Mouse (Mus musculus) bone marrow macrophage, adult 2 months (primary cell): Measurements from ENCODE around the gene Muc2. TPM values are rescaled to one million over a fixed set of nuclear protein-coding genes. Genes with fewer than 3 reads are reported as not detected.

ENCODE experiments used
- H3K27ac ChIP-seq: 2 replicates; pipeline ENCODE4 v1.5.1; 2012; ENCODE audit warnings: low read depth, low read length; ENCODE audit not compliant: insufficient read depth
- H3K4me1 ChIP-seq: 2 replicates; pipeline ENCODE4 v1.6.1; 2012; ENCODE audit warnings: low read length; ENCODE audit not compliant: control insufficient read depth, insufficient read depth
- H3K4me3 ChIP-seq: 2 replicates; pipeline ENCODE4 v1.5.1; 2012; ENCODE audit warnings: mild to moderate bottlenecking, low read length, moderate library complexity; ENCODE audit not compliant: insufficient read depth
- CTCF ChIP-seq: IDR thresholded peaks from 2 replicates; pipeline ENCODE4 v1.5.1; 2012; ENCODE audit warnings: low read depth, mild to moderate bottlenecking, low read length, moderate library complexity
- POLR2A ChIP-seq: IDR thresholded peaks from 2 replicates; pipeline ENCODE4 v1.6.1; 2012; ENCODE audit warnings: mild to moderate bottlenecking, low read depth, low read length, borderline replicate concordance
- polyA plus RNA-seq: library from polyadenylated mRNA; stranded (reverse); fragments of >200 nt; gene quantifications from 2 replicates; pipeline ENCODE4 v1.2.4, GENCODE M21; 2012; ENCODE audit not compliant: missing spikeins, insufficient read depth, insufficient read length

Muc2 gene
- polyA plus RNA-seq, 1 experiment: 3.4 TPM

DNA sequence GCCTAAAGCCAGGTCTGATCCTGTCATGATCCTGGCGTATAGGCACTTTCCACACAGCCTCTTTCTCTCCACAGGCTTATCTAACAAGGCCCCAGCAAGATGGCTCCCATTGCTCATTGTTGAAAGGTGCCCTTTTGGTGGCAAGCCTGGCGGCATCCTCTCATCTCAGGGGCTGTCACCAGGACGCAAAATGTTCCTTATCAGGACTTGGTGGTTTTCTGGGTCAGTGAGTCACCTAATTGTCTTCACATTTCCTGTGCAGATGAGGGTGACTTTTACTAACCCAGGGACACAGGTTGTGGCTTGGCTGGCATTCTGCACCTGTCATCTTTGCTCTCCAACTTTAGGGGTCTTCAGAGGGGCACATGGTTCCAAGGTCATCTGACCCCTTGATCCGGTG lies 68.2 kb downstream of the Muc2 start:
- no peak overlapping the region for H3K27ac ChIP-seq
- no peak for TF ChIP-seq POLR2A
- TF ChIP-seq CTCF: no peak
- no peak overlapping the region for H3K4me3 ChIP-seq
- H3K4me1 ChIP-seq: no peaks in the 10 kb centered on the region

DNA sequence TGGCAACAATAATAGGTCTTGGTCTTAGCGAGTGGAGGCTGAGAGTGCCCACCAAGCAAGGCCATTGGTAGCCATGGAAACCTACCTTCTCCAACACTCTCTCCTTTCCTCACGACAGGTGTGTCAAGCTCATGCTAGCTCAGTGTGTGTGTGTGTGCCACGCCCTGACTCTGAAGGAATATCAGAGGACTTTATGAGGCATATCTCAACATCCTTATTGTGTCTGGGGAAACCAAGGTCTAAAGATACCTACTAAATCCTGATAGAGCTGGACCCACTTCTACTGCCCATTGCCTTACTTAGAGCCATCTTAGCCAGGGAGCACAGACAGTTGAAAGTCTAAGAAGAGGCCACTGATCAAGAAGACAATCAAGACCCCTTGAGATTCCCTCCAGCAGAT lies 80.4 kb downstream of the Muc2 start:
- Histone ChIP-seq H3K4me1 (no peaks in the 10 kb centered on the region), H3K4me3 (no peak overlapping the region), H3K27ac (no peak overlapping the region)
- TF ChIP-seq POLR2A: no peak
- no peak for TF ChIP-seq CTCF

DNA sequence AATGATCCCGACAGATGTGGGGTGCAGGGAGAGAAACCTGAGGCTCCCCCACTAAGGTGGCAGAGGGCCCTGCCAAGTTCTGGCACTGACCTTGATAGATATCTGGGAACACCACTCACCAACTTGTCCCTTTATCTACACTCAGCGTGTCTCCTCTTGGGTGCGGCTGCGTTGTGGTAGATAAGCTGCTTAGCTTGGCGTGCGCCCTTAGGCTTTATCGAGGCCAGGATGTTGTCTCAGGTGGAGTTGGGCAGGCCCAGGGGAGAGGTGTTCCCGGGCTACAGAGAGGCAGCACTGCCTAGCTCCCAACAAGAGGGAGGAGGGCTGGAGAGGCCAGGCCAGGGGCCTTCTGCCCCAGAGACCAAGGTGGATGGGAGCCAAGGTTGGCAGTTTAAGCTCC lies 80.8 kb downstream of the Muc2 start:
- no peak overlapping the region for H3K27ac ChIP-seq
- TF ChIP-seq CTCF (no peak), POLR2A (no peak)
- H3K4me1 ChIP-seq: no peaks in the 10 kb centered on the region
- H3K4me3 ChIP-seq: no peak overlapping the region

DNA sequence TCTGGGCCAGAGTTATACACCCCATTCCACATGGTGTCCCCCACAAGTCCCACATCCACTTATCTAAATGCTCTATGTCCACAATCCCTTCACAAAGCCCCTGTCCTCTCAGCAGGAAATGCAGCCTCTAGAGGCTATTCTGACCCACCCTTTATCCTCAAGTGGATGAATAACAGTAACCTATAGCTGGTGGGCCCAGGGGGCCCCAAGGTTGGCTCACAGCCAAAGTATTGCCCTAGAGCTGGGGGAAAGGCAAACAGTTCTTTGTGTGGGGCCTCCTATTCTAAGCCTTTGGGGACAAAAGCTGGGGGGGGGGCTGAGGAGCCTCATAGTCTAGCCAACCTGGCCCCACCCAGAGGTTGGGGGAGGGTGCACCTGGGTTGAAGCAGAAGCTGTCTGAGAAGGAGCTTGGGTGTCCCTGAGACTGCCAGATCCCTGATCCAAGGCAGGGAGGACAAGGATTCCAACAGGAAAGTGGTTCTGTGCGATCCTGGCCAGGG lies 82.0 kb downstream of the Muc2 start:
- H3K4me1 ChIP-seq: no peaks in the 10 kb centered on the region
- no peak overlapping the region for H3K27ac ChIP-seq
- H3K4me3 ChIP-seq: no peak overlapping the region
- no peak for TF ChIP-seq POLR2A
- no peak for TF ChIP-seq CTCF

DNA sequence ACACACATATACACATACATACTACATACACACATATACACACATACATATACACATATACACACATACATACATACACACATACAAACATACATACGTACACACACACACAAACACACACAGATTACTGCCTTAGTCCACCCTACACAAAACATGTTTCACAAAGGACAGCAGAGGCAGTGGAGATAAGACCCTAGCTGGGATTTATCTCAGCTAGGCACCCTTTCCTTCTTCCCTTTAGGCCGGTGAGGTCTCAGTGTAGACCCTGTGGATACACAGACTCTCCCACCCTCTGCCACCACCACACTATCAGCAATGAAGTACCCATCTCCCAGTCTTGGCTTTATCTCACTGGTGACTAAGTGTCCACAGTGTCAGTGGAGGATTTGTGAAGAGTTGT lies 84.7 kb downstream of the Muc2 start:
- Histone ChIP-seq H3K4me3 (no peak overlapping the region), H3K4me1 (no peaks in the 10 kb centered on the region), H3K27ac (no peak overlapping the region)
- TF ChIP-seq CTCF (no peak), POLR2A (no peak)

DNA sequence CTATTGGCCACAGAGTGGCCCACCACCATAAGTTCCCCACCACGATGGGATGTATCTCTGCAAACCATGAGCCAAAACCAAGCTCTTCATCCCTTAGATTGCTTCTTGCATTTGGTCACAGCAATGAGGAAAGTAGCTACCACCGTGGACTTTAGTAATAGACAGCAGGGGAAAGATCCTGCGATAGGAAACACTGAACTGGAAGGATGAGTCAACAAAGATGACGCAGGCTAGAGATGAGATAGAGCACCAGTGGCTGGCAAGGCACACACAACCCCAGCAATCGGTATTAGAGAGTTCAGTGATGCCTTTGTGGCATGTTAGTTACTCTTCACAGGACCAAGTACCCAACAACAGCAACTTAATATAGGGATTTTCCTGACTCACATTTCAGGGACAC lies 86.1 kb downstream of the Muc2 start:
- no peak overlapping the region for H3K27ac ChIP-seq
- no peaks in the 10 kb centered on the region for H3K4me1 ChIP-seq
- H3K4me3 ChIP-seq: no peak overlapping the region
- no peak for TF ChIP-seq POLR2A
- TF ChIP-seq CTCF: no peak

DNA sequence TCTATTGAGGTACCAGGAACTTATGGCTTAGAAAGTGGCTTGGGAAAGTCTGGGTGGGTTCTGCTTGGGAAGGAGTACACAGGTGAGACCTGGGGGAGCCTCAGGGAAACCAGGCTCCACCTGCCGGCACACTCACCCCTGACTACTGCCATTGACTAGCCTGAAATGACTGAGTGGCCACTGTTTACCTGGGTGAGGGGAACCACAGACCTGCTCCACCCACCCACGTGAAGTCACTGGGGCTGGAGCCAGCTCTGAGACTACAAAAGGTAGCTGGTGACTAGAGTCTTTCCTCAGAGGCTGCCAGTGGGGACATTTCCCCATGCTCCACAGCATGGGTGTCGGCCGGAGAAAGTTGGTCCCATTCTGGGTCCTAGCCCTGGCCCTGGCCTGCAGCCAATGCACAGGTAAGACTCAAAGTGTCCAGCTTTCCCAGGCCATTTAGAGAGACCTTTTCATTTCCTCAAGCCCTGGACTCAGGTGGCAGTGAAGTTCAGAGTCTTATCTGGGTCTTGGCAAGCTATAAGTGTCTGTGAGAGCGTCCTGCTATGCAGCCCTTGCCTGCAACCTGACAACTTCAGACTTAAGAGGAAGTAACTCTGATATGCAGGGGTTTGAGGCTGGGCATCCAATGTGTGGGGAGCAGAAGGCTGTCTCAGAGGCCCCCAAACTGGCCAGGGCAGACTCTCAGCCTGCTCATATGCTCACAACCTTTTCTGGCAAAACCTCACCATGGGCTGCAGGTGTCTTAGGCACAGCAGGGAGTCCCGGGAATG lies 98.7 kb downstream of the Muc2 start, which contains the start of gene Muc5ac:
Gene Muc5ac (plus strand): TSS at position 296 of the 776 bp plus-strand sequence.
- TF ChIP-seq CTCF (no peak), POLR2A (no peak)
- H3K4me3 ChIP-seq: no peak within 1 kb of the TSS
- no peak within 1 kb of the TSS for H3K27ac ChIP-seq

DNA sequence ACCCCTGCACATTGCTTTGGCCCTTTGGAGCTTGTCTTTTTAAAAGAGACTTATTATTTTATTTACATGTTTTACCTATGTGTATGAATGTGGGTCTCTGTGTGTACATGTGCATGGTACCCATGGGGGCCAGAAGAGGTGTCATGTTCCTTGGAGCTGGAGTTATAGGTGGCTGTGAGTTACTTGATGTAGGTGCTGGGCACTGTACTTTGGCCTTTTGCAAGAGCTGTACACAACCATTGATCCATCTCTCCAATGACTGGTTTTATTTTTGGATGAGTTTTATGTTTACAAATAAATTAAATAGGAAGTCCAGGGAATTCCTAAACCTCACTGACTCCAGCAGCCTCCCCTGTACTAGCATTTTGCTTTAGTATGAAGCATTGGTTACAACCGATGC lies 104.1 kb downstream of the Muc2 start:
- H3K4me3 ChIP-seq: no peak overlapping the region
- TF ChIP-seq POLR2A: no peak
- no peak for TF ChIP-seq CTCF
- H3K27ac ChIP-seq: no peak overlapping the region
- H3K4me1 ChIP-seq: no peaks in the 10 kb centered on the region

More for the DNA sequence above, 98.7 kb downstream of the Muc2 start, which contains the start of gene Muc5ac:
- no peaks in the 10 kb centered on the region for H3K4me1 ChIP-seq

DNA sequence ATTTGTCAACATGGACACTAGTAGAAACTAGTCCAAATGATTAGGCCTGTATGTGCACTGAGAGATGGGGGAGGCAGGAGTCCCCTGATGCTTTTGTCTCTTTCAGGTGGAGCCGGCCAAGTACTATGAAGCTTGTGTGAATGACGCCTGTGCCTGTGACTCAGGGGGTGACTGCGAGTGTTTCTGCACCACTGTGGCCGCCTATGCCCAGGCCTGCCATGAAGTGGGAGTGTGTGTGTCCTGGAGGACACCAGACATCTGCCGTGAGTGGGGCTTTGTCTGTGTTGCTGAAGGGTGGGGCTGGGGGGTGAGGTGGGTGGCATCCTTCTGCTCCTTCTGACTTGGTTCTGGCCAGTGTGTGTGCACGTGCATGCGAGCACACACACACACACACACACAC lies 113.1 kb downstream of the Muc2 start:
- no peak overlapping the region for H3K27ac ChIP-seq
- TF ChIP-seq POLR2A: no peak
- TF ChIP-seq CTCF: no peak
- no peaks in the 10 kb centered on the region for H3K4me1 ChIP-seq
- no peak overlapping the region for H3K4me3 ChIP-seq

Other genes starting within 250 kb of the Muc2 start
- 4.0 and 5.6 TPM in 2 replicates for gene Pidd1, start 246.3 kb upstream of the Muc2 start, polyA plus RNA-seq
- 2,115 and 2,403 TPM in 2 replicates for gene Rplp2, start 243.0 kb upstream of the Muc2 start, polyA plus RNA-seq
- 92.9 and 94.0 TPM in 2 replicates for gene Pnpla2, start 235.1 kb upstream of the Muc2 start, polyA plus RNA-seq
- 66.8 and 69.6 TPM in 2 replicates for gene Cracr2b, start 229.2 kb upstream of the Muc2 start, polyA plus RNA-seq
- gene Cd151, start 222.9 kb upstream of the Muc2 start, polyA plus RNA-seq: 49.5 and 57.9 TPM in 2 replicates
- gene Polr2l, start 215.2 kb upstream of the Muc2 start, polyA plus RNA-seq: 4.8 and 5.0 TPM in 2 replicates
- gene Tspan4, start 215.1 kb upstream of the Muc2 start, polyA plus RNA-seq: 99.8 and 102 TPM in 2 replicates
- 16.3 TPM in 2 replicates for gene Chid1, start 150.5 kb upstream of the Muc2 start, polyA plus RNA-seq
- gene Ap2a2, start 128.2 kb upstream of the Muc2 start, polyA plus RNA-seq: 103 and 114 TPM in 2 replicates
- not detected in 2 replicates for gene Muc6, start 35.0 kb upstream of the Muc2 start, polyA plus RNA-seq
- not detected in 2 replicates for gene Muc5ac, start 98.6 kb downstream of the Muc2 start, polyA plus RNA-seq
- not detected in 2 replicates for gene Muc5b, start 148.7 kb downstream of the Muc2 start, polyA plus RNA-seq
- gene Tollip, start 228.2 kb downstream of the Muc2 start, polyA plus RNA-seq: 37.2 and 39.1 TPM in 2 replicates